Mouse (Mus musculus): ENCODE data around the gene Cdk17. TPM values are rescaled to one million over a fixed set of nuclear protein-coding genes. Genes with fewer than 3 reads are reported as not detected.
A peak's percentile ranks its signal among the peaks of the same experiment; 100 is the strongest.

Cdk17 gene
- total RNA-seq, 2 experiments from 2014 or later = 30.1 to 36.7 TPM

DNA sequence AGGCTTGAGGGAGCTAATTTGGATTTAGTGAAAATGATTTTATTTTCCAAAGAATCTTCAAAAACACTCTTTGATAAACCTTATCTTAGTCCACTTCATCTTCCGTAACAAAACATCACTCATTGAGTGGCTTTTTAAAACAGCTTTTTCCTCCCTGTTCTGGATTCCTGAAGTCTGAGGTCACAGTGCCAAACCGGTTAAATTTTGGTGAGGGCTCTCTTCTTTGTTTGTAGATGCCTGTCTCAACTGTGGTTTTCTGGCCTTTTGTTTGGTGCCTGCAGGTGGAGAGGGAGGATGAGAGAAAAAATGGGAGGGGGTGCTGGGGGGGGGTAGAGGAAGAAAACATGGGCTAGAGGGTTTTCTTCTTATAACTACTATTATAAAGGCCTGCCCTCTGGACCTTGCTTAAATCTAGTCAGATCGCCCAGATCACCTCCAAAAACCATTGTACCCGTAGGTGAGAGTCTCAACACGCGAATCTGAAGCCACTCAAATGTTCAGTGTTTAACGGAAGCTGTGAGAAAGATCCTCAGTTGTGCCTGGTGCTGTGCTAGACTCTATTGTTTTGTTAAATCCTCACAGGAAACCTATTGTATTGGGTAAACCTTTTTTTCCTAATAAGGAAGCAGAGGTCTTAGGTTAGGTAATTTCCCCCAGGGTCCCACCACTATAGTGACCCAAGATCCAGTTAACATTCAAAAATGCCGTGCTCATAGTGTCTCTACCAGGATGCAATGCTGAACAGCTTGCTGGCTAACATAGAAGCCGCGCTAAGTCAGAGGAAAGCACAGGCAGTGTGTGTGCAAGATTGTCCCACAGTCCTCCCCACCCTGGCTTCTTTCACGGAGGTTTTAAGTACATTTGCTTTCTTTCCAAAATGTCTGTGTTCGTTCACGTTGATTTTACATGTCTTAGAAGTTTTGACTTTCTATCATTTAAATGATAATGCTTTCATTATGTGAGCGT lies 5.0 kb downstream of the Cdk17 start:
- no peak for DNase-seq
- intact Hi-C loops (cut with DNase I) = loop anchor here (10.0 kb wide), 1 partner anchor 289 kb away; the partner anchor contains the start of gene Lta4h

- DNase-seq = peak in 1 of 2 experiments; percentile 42
- intact Hi-C loops (cut with DNase I) = loop anchor here (10.0 kb wide), 1 partner anchor 288 kb away; the partner anchor contains the start of gene Lta4h
These were observed 5.7 kb downstream of the Cdk17 start for GRCm38 (mm10) chr10:93166382-93166769.

GRCm38 (mm10) chr10:93167311-93167710 lies 6.6 kb downstream of the Cdk17 start:
- intact Hi-C loops (cut with DNase I) = loop anchor here (10.0 kb wide), 1 partner anchor 287 kb away; the partner anchor contains the start of gene Lta4h
- no peak for DNase-seq

GRCm38 (mm10) chr10:93168067-93168466 lies 7.4 kb downstream of the Cdk17 start:
- DNase-seq = no peak
- intact Hi-C loops (cut with DNase I) = loop anchor here (10.0 kb wide), 1 partner anchor 287 kb away; the partner anchor contains the start of gene Lta4h

- intact Hi-C loops (cut with DNase I) = no loop called here
- DNase-seq = no peak
These were observed 10.6 kb downstream of the Cdk17 start for GRCm38 (mm10) chr10:93171182-93171855.

GRCm38 (mm10) chr10:93177471-93177870 lies 16.8 kb downstream of the Cdk17 start:
- intact Hi-C loops (cut with DNase I) = no loop called here
- DNase-seq = no peak

GRCm38 (mm10) chr10:93177874-93178273 lies 17.2 kb downstream of the Cdk17 start:
- intact Hi-C loops (cut with DNase I) = no loop called here
- DNase-seq = no peak

- DNase-seq = no peak
- intact Hi-C loops (cut with DNase I) = no loop called here
These were observed 18.0 kb downstream of the Cdk17 start for GRCm38 (mm10) chr10:93178662-93179061.

DNA sequence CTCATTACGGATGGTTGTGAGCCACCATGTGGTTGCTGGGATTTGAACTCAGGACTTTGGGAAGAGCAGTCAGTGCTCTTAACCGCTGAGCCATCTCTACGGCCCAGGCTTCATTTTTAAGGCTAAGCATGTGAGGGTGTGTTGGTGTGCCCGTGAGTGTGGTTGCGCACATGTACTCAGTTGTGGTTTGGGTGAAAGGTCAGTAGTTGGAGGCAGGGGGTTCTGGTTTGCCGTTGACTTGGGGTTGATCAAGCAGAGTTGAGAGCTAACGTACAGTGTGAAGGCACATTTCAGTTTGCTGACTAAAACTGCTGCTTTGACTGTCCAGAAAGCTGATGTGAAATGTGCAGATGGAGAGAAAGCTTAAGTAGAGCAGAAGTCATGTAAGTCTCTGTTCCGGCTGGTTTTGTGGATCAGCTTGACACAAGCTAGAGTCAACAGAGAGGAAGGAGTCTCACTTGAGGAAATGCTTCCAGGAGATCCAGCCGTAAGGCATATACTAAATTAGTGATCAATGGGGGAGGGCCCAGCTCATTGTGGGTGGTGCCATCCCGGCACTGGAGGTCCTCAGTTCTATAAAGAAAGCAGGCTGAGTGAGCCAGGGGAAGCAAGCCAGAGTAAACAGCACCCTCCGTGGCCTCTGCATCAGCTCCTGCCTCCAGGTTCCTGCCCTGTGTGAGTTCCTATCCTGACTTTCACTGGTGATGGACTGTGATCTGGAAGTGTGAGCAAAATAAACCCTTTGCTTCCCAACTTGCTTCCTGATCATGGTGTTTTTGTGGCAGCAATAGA lies 19.2 kb downstream of the Cdk17 start:
- DNase-seq = no peak
- intact Hi-C loops (cut with DNase I) = no loop called here

DNA sequence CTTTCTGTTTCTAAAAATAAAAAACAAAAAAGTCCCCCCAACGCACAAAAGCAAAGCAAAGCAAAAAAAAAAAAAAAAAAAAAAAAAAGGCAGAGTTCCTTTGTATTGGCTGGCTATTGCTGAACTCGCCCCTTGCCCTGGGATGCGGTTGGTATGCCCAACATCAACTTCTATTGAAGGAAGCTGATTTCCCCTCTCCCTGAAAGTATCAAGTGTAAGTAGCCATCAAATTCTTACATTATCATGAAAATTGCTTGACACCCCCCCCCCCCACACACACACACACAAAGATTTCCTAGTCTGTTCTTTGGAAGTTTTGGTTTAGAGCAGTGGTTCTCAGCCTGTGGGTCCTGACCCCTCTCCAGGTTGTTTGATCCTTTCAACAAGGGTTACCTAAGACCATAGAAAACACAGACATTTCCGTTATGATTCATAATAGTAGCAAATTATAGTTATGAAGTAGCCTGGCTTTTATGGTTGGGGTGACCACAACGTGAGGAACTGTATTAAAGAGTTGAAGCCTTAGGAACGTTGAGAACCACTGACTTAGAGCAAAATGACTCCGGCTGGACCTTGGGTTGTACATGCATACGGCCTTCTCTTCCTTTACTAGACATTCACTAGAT lies 23.8 kb downstream of the Cdk17 start:
- intact Hi-C loops (cut with DNase I) = no loop called here
- DNase-seq = no peak

- DNase-seq = no peak
- intact Hi-C loops (cut with DNase I) = no loop called here
These were observed 27.8 kb downstream of the Cdk17 start for GRCm38 (mm10) chr10:93188440-93188999.

- peak in 1 of 2 experiments; percentile 15 for DNase-seq
These were observed 30.0 kb downstream of the Cdk17 start for GRCm38 (mm10) chr10:93190475-93191262.

GRCm38 (mm10) chr10:93197092-93197491 lies 36.4 kb downstream of the Cdk17 start:
- intact Hi-C loops (cut with DNase I) = no loop called here
- DNase-seq = no peak

More at GRCm38 (mm10) chr10:93190475-93191262, 30.0 kb downstream of the Cdk17 start:
- intact Hi-C loops (cut with DNase I) = no loop called here

- no peak for DNase-seq
- intact Hi-C loops (cut with DNase I) = no loop called here
These were observed 38.3 kb downstream of the Cdk17 start for GRCm38 (mm10) chr10:93198958-93199357.

- intact Hi-C loops (cut with DNase I) = no loop called here
- no peak for DNase-seq
These were observed 41.3 kb downstream of the Cdk17 start for GRCm38 (mm10) chr10:93201846-93202458.

DNA sequence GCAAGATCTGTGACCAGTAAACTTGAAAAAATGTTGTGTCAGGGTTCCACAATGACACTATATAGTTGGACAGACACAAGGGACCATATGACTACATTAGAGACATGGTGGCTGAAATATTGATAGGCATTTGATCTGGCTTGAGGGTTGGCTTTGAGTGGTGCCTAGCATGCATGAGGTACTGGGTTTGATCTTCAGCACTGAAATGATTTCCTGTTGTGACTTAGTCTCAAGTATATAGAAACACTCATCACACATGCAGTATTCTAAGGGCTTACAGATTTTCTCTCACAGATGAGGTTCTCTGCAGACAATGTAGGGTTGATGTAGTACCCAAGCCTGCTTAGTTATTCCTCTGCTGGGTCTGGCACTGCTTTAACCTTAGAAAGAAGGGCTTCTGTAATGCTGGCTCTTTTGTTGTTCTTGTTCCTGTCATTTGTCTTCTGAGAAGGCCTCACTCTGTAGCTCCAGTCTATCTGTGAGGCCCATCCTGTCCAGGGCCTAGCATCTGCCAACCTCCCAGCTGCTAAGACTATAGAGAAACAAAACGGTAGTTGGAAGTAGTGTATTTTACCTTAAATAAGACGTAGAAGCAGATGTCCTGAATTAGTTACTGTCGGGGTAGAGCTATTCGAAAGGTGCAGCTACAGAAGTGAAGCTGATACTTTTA lies 44.7 kb downstream of the Cdk17 start:
- DNase-seq = no peak
- intact Hi-C loops (cut with DNase I) = no loop called here

DNA sequence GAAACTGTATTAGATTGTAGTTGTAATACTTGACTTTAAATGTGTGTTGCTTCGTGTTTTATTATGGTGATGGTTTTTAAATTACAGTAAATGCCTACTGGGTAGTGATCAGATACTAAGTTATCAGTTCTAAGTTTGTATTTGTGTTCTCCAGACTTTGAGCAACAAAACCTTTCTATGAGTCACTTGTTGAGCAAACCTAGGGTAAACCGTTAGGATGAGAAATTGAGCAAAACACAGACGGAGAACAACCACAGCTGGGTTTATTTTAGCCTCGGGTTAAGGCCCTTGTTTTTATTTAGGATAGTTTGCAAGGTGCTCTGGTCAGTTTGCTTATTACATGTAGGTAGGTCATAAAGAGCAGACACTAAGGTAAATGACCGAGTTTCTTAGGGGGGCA lies 46.5 kb downstream of the Cdk17 start:
- intact Hi-C loops (cut with DNase I) = no loop called here
- no peak for DNase-seq

- DNase-seq = no peak
- intact Hi-C loops (cut with DNase I) = no loop called here
These were observed 52.0 kb downstream of the Cdk17 start for GRCm38 (mm10) chr10:93212699-93213098.

Measured in heart, postnatal 10 days (tissue).